Mouse (Mus musculus): Measurements from ENCODE around the gene Med16. TPM values are rescaled to one million over a fixed set of nuclear protein-coding genes. Genes with fewer than 3 reads are reported as not detected.
"Not testable (repeated sequence)": the region's sequence is repeated elsewhere in the genome, so short reads cannot be mapped to it uniquely, and the experiment has no call there.

The Med16 gene
- total and polyA plus RNA-seq, 2 experiments from 2014 or later: 55.3 to 79.6 TPM

GRCm38 (mm10) chr10:79896814-79897213, 11.9 kb downstream of the Med16 start:
- Histone ChIP-seq H3K9me3 (ENCODE audit: low read length) (no peaks in the 10 kb centered on the region), H3K27me3 (ENCODE audit: insufficient read depth, low read length) (no peaks in the 10 kb centered on the region), H3K36me3 (ENCODE audit: insufficient read depth, low read length) (peaks cover 31% of the 10 kb centered on the region), H3K4me3 (ENCODE audit: low read depth, low read length) (no peak overlapping the region), H3K4me2 (ENCODE audit: low read depth, low read length, poor library complexity, severe bottlenecking) (no peak overlapping the region), H3K27ac (ENCODE audit: low read depth, low read length) (no peak overlapping the region), H3K4me1 (ENCODE audit: insufficient read depth, low read length) (no peaks in the 10 kb centered on the region), H3K9ac (replicated peaks; ENCODE audit: low read length, poor library complexity, severe bottlenecking) (no peak overlapping the region)
- TF ChIP-seq CTCF (IDR thresholded peaks at IDR 0.05): no peak
- DNase-seq (ENCODE audit: low spot score): no peak
- ATAC-seq (ENCODE audit: low FRiP score): no peak
- 93% methylated on average over 13 of the region's 13 CpGs for WGBS

GRCm38 (mm10) chr10:79896306-79896705, 12.4 kb downstream of the Med16 start:
- H3K27me3 ChIP-seq (ENCODE audit: insufficient read depth, low read length): no peaks in the 10 kb centered on the region
- no peak for TF ChIP-seq CTCF (IDR thresholded peaks at IDR 0.05)
- no peak overlapping the region for H3K9ac ChIP-seq (replicated peaks; ENCODE audit: low read length, poor library complexity, severe bottlenecking)
- WGBS: 85% methylated on average over 15 of the region's 16 CpGs
- H3K4me1 ChIP-seq (ENCODE audit: insufficient read depth, low read length): no peaks in the 10 kb centered on the region
- DNase-seq (ENCODE audit: low spot score) (no peak), ATAC-seq (ENCODE audit: low FRiP score) (no peak)
- H3K27ac ChIP-seq (ENCODE audit: low read depth, low read length): no peak overlapping the region
- peaks cover 31% of the 10 kb centered on the region for H3K36me3 ChIP-seq (ENCODE audit: insufficient read depth, low read length)
- H3K9me3 ChIP-seq (ENCODE audit: low read length): no peaks in the 10 kb centered on the region
- no peak overlapping the region for H3K4me2 ChIP-seq (ENCODE audit: low read depth, low read length, poor library complexity, severe bottlenecking)
- no peak overlapping the region for H3K4me3 ChIP-seq (ENCODE audit: low read depth, low read length)

GRCm38 (mm10) chr10:79892451-79893118, 16.1 kb downstream of the Med16 start:
- ATAC-seq (ENCODE audit: low FRiP score) (0 out of 2 replicates have a peak, but pooled peaks have one; percentile 55), DNase-seq (ENCODE audit: low spot score) (peak; percentile 70)
- not testable (repeated sequence) for H3K9ac ChIP-seq (replicated peaks; ENCODE audit: low read length, poor library complexity, severe bottlenecking); H3K9me3 ChIP-seq (ENCODE audit: low read length); H3K27me3 ChIP-seq (ENCODE audit: insufficient read depth, low read length); H3K4me3 ChIP-seq (ENCODE audit: low read depth, low read length); H3K4me2 ChIP-seq (ENCODE audit: low read depth, low read length, poor library complexity, severe bottlenecking); H3K27ac ChIP-seq (ENCODE audit: low read depth, low read length); H3K4me1 ChIP-seq (ENCODE audit: insufficient read depth, low read length)
- TF ChIP-seq CTCF (IDR thresholded peaks at IDR 0.05): peak; percentile 82
- WGBS: 47% methylated on average over 22 of the region's 22 CpGs
- H3K36me3 ChIP-seq (ENCODE audit: insufficient read depth, low read length): peaks cover 28% of the 10 kb centered on the region

GRCm38 (mm10) chr10:79890670-79891069, 18.1 kb downstream of the Med16 start, which contains the start of gene Cfd:
TSS of gene Cfd (plus strand) at chr10:79890853.
- no peak for ATAC-seq (ENCODE audit: low FRiP score)
- no peaks in the 10 kb centered on the region for H3K27me3 ChIP-seq (ENCODE audit: insufficient read depth, low read length)
- DNase-seq (ENCODE audit: low spot score): no peak
- H3K9ac ChIP-seq (replicated peaks; ENCODE audit: low read length, poor library complexity, severe bottlenecking): no peak within 1 kb of the TSS
- H3K27ac ChIP-seq (ENCODE audit: low read depth, low read length): no peak within 1 kb of the TSS
- H3K4me1 ChIP-seq (ENCODE audit: insufficient read depth, low read length): no peaks in the 10 kb centered on the region
- no peak within 1 kb of the TSS for H3K4me3 ChIP-seq (ENCODE audit: low read depth, low read length)
- WGBS: 33% methylated on average over 5 of the region's 5 CpGs
- peaks cover 10% of the 10 kb centered on the region; the same call in 1 of the 2 replicates for H3K36me3 ChIP-seq (ENCODE audit: insufficient read depth, low read length)
- no peaks in the 10 kb centered on the region for H3K9me3 ChIP-seq (ENCODE audit: low read length)
- no peak within 1 kb of the TSS for H3K4me2 ChIP-seq (ENCODE audit: low read depth, low read length, poor library complexity, severe bottlenecking)
- TF ChIP-seq CTCF (IDR thresholded peaks at IDR 0.05): no peak

GRCm38 (mm10) chr10:79889386-79889785, 19.3 kb downstream of the Med16 start:
- no peak for TF ChIP-seq CTCF (IDR thresholded peaks at IDR 0.05)
- 80% methylated on average over 2 of the region's 2 CpGs for WGBS
- Histone ChIP-seq H3K4me1 (ENCODE audit: insufficient read depth, low read length) (no peaks in the 10 kb centered on the region), H3K27ac (ENCODE audit: low read depth, low read length) (no peak overlapping the region), H3K4me2 (ENCODE audit: low read depth, low read length, poor library complexity, severe bottlenecking) (no peak overlapping the region), H3K4me3 (ENCODE audit: low read depth, low read length) (no peak overlapping the region), H3K9ac (replicated peaks; ENCODE audit: low read length, poor library complexity, severe bottlenecking) (no peak overlapping the region), H3K36me3 (ENCODE audit: insufficient read depth, low read length) (0 out of 2 replicates have a peak, but pooled peaks cover 2% of the 10 kb centered on the region), H3K27me3 (ENCODE audit: insufficient read depth, low read length) (no peaks in the 10 kb centered on the region), H3K9me3 (ENCODE audit: low read length) (no peaks in the 10 kb centered on the region)
- ATAC-seq (ENCODE audit: low FRiP score) (no peak), DNase-seq (ENCODE audit: low spot score) (no peak)

GRCm38 (mm10) chr10:79886611-79887010, 22.1 kb downstream of the Med16 start:
- ATAC-seq (ENCODE audit: low FRiP score): no peak
- no peaks in the 10 kb centered on the region for H3K36me3 ChIP-seq (ENCODE audit: insufficient read depth, low read length)
- no peaks in the 10 kb centered on the region for H3K27me3 ChIP-seq (ENCODE audit: insufficient read depth, low read length)
- no peak for DNase-seq (ENCODE audit: low spot score)
- H3K9me3 ChIP-seq (ENCODE audit: low read length): no peaks in the 10 kb centered on the region
- no peaks in the 10 kb centered on the region; the same call in 1 of the 2 replicates for H3K4me1 ChIP-seq (ENCODE audit: insufficient read depth, low read length)
- H3K27ac ChIP-seq (ENCODE audit: low read depth, low read length): no peak overlapping the region
- 80% methylated on average over 8 of the region's 8 CpGs for WGBS
- no peak for TF ChIP-seq CTCF (IDR thresholded peaks at IDR 0.05)
- no peak overlapping the region for H3K9ac ChIP-seq (replicated peaks; ENCODE audit: low read length, poor library complexity, severe bottlenecking)
- H3K4me3 ChIP-seq (ENCODE audit: low read depth, low read length): no peak overlapping the region
- H3K4me2 ChIP-seq (ENCODE audit: low read depth, low read length, poor library complexity, severe bottlenecking): no peak overlapping the region
